Mouse (Mus musculus) midbrain, embryonic 16.5 days (tissue): ENCODE data around the gene Lgals9. TPM values are rescaled to one million over a fixed set of nuclear protein-coding genes. Genes with fewer than 3 reads are reported as not detected.

Experiments used
- ATAC-seq: fragments of 200-750 bp; cut with Nextera tagmentation; 2 replicates; pipeline ENCODE4 v1.8.0; 2017; ENCODE audit warnings: moderate TSS enrichment
- H3K27ac ChIP-seq: fragments of 300-500 bp; sonication (generic); 2 replicates; pipeline ENCODE4 v1.5.1; 2014; ENCODE audit warnings: mild to moderate bottlenecking, low read length, mixed read lengths
- H3K27me3 ChIP-seq: fragments of 300-500 bp; sonication (generic); 2 replicates; pipeline ENCODE4 v1.6.1; 2014; ENCODE audit warnings: low read depth, low read length, mixed read lengths; ENCODE audit not compliant: control insufficient read depth, insufficient read depth
- H3K36me3 ChIP-seq: fragments of 300-500 bp; sonication (generic); 2 replicates; pipeline ENCODE4 v1.6.1; 2014; ENCODE audit warnings: mild to moderate bottlenecking, low read length, moderate library complexity, mixed read lengths; ENCODE audit not compliant: control insufficient read depth, insufficient read depth
- H3K4me1 ChIP-seq: fragments of 300-500 bp; sonication (generic); 2 replicates; pipeline ENCODE4 v1.6.1; 2014; ENCODE audit warnings: mild to moderate bottlenecking, low read length, mixed read lengths; ENCODE audit not compliant: control insufficient read depth, insufficient read depth
- H3K4me2 ChIP-seq: fragments of 300-500 bp; sonication (generic); 2 replicates; pipeline ENCODE4 v1.6.1; 2014; ENCODE audit warnings: mild to moderate bottlenecking, low read length, mixed read lengths
- H3K4me3 ChIP-seq: fragments of 300-500 bp; sonication (generic); 2 replicates; pipeline ENCODE4 v1.5.1; 2014; ENCODE audit warnings: low read depth, mild to moderate bottlenecking, low read length, moderate library complexity, mixed read lengths
- H3K9ac ChIP-seq: fragments of 300-500 bp; sonication (generic); 2 replicates; pipeline ENCODE4 v1.6.1; 2014; ENCODE audit warnings: low read depth, low read length, mixed read lengths
- H3K9me3 ChIP-seq: fragments of 300-500 bp; sonication (generic); replicated peaks from 2 replicates; pipeline ENCODE4 v1.6.1; 2014; ENCODE audit warnings: mild to moderate bottlenecking, low read length, mixed read lengths; ENCODE audit not compliant: control insufficient read depth, poor library complexity, severe bottlenecking
- WGBS: fragments of 180-500 bp; shearing (Covaris S2); extraction: QIAGEN DNeasy Blood & Tissue Kit; methylation state at CpG from one replicate; pipeline ENCODE4 v1.1.7; 2014; 5-methylcytosine and 5-hydroxymethylcytosine counted together
- polyA plus RNA-seq: library from polyadenylated mRNA; unstranded; fragments of >200 nt; fragmentation: Nextera tagmentation; extraction: Ambion mirVana; gene quantifications from 2 replicates; pipeline ENCODE4 v1.2.1, GENCODE M21; 2015

Lgals9 gene
- 7.6 and 8.0 TPM in 2 replicates for polyA plus RNA-seq

DNA sequence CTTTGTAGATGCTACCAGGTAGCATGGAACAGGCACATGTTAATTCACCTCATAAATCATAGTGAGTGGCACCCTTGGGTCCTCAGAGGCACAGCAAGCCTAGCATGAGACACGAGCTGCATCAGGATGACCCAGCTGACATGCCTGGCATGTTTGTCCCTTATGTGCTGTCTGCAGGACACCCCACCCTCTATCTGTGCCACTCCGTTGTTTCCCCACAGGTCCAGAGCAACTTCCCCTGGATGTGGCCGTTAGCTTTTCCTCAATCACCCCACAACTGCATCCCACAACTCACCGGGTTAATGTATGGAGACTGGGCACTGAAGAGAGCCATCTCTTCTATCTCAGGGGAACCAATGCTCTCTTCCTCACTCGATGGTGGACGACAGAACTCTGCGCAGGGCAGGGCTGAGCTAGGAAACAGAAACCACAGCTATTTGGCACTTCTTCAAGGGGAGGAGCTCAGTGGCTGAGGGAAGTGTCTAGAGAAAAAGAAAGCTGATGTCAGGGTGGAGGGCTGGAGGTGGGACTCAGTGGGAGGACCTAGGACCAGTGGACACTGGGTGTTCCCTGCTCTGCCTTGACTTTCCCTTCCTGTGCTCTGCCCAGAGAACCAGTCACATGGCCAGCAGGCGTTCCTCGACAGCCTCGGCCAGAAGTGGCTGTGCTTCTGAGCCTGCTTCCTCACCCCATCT, at the start of gene Lgals9:
TSS of gene Lgals9 (minus strand) at position 464 of the 695 bp plus-strand sequence.
- Histone ChIP-seq H3K4me3 (no peak within 1 kb of the TSS), H3K9me3 (no peaks in the 10 kb centered on the region), H3K27ac (no peak within 1 kb of the TSS), H3K9ac (no peak within 1 kb of the TSS), H3K4me2 (no peak within 1 kb of the TSS), H3K27me3 (no peaks in the 10 kb centered on the region), H3K36me3 (no peaks in the 10 kb centered on the region), H3K4me1 (no peaks in the 10 kb centered on the region)
- 83% methylated on average over 10 of the region's 10 CpGs for WGBS
- no peak for ATAC-seq

DNA sequence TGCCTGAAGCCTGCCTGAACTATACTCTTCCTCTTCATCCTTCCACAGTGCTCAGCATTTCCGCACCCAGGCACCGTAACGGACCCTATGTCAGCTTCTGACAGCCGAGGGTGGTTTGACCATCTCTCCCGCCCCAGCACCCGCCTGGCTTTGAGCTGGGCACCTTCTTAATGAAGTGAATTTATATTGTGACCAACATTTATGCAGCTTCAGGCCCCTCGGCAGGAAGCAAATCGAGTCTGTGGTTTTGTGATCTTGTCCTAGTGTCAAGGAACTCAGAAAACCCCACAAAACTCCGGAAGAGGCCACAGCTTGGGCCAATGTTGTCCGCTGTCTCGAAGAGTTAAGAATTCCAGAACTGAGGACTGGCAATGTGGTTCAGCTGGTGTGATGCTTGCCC, 48.9 kb upstream of the Lgals9 start:
- H3K9me3 ChIP-seq: no peaks in the 10 kb centered on the region
- H3K4me1 ChIP-seq: peaks cover 4% of the 10 kb centered on the region; the same call in 1 of the 2 replicates
- H3K4me2 ChIP-seq: no peak overlapping the region
- H3K36me3 ChIP-seq: no peaks in the 10 kb centered on the region
- 93% methylated on average over 11 of the region's 11 CpGs for WGBS
- no peak overlapping the region for H3K27ac ChIP-seq
- H3K9ac ChIP-seq: no peak overlapping the region
- H3K27me3 ChIP-seq: no peaks in the 10 kb centered on the region
- no peak overlapping the region for H3K4me3 ChIP-seq
- no peak for ATAC-seq

DNA sequence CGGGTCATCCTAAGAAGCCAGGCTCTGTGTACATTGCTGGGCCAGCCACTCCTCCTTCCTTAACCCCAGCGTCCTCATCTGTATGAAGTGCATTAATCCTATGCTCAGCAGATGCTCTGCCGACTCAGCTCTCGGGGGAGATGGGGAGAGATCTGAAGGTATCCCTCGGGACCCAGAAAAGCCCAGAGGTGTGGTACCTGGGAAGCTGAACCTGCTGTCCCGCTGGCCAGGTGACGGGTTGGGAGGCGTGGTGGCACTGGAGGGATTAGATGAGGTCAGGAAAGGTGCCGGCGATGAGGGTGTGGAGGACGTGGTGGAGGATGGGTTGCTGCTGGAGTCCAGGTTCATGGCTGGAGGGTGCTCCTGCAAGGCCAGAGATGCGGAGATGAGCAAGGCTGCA, 48.3 kb upstream of the Lgals9 start:
- Histone ChIP-seq H3K9me3 (no peaks in the 10 kb centered on the region), H3K9ac (no peak overlapping the region), H3K27ac (no peak overlapping the region), H3K36me3 (no peaks in the 10 kb centered on the region), H3K27me3 (no peaks in the 10 kb centered on the region), H3K4me3 (no peak overlapping the region), H3K4me1 (peaks cover 4% of the 10 kb centered on the region; the same call in 1 of the 2 replicates), H3K4me2 (no peak overlapping the region)
- WGBS: 86% methylated on average over 12 of the region's 12 CpGs
- no peak for ATAC-seq

DNA sequence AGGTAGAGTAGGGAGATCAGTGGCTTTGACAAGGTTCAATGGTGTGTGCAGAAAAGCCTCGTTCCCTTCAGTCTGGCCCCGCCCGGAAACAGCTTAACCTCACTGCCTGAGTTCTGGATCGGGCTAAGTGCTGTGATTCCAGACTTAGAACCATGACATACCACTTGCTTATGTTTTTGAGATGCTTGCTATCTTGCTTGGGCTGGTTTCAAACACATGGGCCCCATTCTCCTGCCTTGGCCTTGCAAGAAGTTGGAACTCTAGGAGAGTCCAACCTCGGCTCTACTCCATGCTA, 46.7 kb upstream of the Lgals9 start:
- WGBS: 69% methylated on average over 5 of the region's 5 CpGs
- Histone ChIP-seq H3K9me3 (no peaks in the 10 kb centered on the region), H3K4me3 (no peak overlapping the region), H3K27me3 (no peaks in the 10 kb centered on the region), H3K9ac (no peak overlapping the region), H3K27ac (no peak overlapping the region), H3K4me1 (peaks cover 4% of the 10 kb centered on the region; the same call in 1 of the 2 replicates), H3K4me2 (no peak overlapping the region), H3K36me3 (no peaks in the 10 kb centered on the region)
- ATAC-seq: no peak

DNA sequence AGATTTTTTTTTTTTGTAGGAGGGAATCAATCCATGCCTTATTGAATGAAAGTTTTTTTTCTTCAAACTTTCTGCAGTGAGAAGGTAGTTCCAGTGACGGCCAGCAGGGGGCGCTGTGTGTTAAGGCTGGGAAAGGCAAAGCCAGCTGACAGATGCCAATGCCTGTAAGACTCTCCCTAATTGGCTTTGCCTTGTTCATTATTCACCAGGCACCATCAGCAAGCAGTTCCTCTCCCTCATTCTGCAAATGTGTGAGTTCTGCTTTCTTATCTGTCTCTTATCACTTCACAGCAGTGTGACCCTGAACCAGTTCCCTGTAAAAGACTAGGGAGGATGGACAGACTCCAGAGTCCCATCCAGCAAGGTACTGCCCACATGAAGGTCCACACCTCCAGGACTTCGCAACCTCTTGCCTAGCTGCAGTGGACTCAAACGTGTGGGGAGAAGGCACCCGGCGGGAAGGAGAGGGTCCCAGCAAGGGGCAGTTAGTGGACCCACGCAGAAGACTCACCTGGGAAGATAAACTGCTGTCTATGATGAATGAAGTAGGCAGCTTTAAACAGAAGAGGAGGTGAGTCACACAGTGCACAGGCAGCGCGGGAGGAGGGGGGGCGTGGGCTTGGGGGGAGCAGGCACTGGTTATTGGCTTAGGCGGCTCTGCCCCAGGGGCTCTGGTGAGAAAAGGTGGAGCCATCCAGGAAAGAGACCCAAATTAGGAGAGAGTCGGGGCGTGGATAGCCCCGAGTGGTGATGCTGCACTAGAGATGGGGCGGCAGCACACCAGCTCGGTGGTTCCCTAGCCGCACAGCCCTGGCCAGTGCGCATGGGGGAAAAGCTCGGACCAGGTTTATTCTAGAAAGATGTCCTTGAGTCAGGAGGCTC, 46.1 kb upstream of the Lgals9 start:
- H3K4me2 ChIP-seq: no peak overlapping the region
- H3K27me3 ChIP-seq: no peaks in the 10 kb centered on the region
- H3K4me3 ChIP-seq: no peak overlapping the region
- H3K27ac ChIP-seq: no peak overlapping the region; the same call in 1 of the 2 replicates
- WGBS: 58% methylated on average over 19 of the region's 19 CpGs
- H3K4me1 ChIP-seq: peaks cover 4% of the 10 kb centered on the region; the same call in 1 of the 2 replicates
- no peak overlapping the region for H3K9ac ChIP-seq
- no peaks in the 10 kb centered on the region for H3K36me3 ChIP-seq
- no peaks in the 10 kb centered on the region for H3K9me3 ChIP-seq
- peak; percentile 36; the same call in 1 of the 2 replicates for ATAC-seq

DNA sequence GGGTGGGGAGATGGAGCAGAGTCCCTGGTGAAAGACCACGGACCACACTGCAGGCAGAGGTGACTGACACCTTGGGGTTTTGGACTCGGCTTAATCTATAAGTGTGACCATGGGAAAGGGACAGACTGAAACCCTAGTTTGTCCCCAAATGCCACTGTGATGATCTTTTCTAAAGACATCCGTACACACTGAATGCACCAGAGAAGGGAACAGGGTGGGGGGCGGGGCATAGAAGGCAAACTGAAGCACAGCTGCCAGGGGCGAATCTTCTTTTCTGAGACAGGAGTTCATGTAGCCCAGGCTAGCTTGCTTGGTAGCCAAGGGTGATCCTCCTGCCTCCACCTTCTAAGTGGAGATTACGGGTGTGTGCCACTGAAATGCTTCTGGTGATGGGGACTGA, 39.0 kb upstream of the Lgals9 start:
- ATAC-seq: no peak
- H3K4me2 ChIP-seq: no peak overlapping the region
- H3K9me3 ChIP-seq: no peaks in the 10 kb centered on the region
- H3K9ac ChIP-seq: no peak overlapping the region
- no peaks in the 10 kb centered on the region for H3K4me1 ChIP-seq
- no peaks in the 10 kb centered on the region for H3K27me3 ChIP-seq
- 79% methylated on average over 6 of the region's 6 CpGs for WGBS
- peaks cover 5% of the 10 kb centered on the region for H3K36me3 ChIP-seq
- H3K4me3 ChIP-seq: no peak overlapping the region
- H3K27ac ChIP-seq: no peak overlapping the region

DNA sequence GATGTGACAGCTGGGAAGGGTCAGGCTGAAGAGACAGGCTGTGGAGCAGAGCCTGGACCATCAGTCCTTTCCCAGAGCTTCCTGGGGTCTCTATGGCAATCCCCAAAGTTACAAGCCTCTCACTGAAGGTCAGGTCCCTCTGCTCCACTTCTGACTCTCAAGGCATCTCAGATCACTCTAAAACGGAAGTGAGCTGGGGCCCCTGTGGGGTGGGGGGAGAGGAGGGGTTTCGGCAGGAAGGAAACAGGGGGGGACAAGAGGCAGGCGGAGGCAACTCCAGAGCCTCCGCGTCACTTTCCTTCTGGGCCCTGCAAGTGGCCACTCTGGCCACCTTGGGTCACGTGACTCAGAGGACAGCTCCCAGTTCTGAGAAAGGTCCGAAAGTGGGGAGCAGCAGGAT, 38.6 kb upstream of the Lgals9 start:
- no peak overlapping the region for H3K9ac ChIP-seq
- peaks cover 5% of the 10 kb centered on the region for H3K36me3 ChIP-seq
- WGBS: 45% methylated on average over 7 of the region's 7 CpGs

DNA sequence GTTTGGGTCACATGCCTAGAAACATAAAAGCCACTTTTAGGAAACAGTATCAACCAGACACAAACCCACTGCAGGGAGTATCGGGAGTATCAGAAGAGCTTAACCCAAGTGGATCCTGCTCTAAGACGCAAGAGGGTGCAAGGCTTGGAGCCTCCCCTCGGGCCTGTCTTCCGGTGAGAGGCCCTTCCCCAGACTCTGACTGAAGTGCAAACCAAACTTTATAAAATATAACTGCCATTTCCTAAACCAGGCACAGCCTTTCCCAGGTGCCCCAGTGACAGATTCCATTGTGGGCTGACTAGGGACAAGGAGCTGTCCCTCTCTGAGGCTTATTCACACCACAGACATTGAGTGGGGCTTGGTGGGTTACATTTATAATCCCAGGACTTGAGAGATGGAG, 38.1 kb upstream of the Lgals9 start:
- H3K9me3 ChIP-seq: no peaks in the 10 kb centered on the region
- no peak overlapping the region for H3K9ac ChIP-seq
- no peak overlapping the region for H3K4me2 ChIP-seq
- no peak overlapping the region for H3K27ac ChIP-seq
- no peak overlapping the region for H3K4me3 ChIP-seq
- no peak for ATAC-seq
- no peaks in the 10 kb centered on the region for H3K27me3 ChIP-seq
- H3K4me1 ChIP-seq: no peaks in the 10 kb centered on the region
- WGBS: 54% methylated on average over 4 of the region's 4 CpGs
- peaks cover 5% of the 10 kb centered on the region for H3K36me3 ChIP-seq

More for the DNA sequence above, 38.6 kb upstream of the Lgals9 start:
- Histone ChIP-seq H3K4me1 (no peaks in the 10 kb centered on the region), H3K9me3 (no peaks in the 10 kb centered on the region), H3K27ac (no peak overlapping the region), H3K4me3 (no peak overlapping the region), H3K4me2 (no peak overlapping the region), H3K27me3 (no peaks in the 10 kb centered on the region)
- ATAC-seq: no peak

DNA sequence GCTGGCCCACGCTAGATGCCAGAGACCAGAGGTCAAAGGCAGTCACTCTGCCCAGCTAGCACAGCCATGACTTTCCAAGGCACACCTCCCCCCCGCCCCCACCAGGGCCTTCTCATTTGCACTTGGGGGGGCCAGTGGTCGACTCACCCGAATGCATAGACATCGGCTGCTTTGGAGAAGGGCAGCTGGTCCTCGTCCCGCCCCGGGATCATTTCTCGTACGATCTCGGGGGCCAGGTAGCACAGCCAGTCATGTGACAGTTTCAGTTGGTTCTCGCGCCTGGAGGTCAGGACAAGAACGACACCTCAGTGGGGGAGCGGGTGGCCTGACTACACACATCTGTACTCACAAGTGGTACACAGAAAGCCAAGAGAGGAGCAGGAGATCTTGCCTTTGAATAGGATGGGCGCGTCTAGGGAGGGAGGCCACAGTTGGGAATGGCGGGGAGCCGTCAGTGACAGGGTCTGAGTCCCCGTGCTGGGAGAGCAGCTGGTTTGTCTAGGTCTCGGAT, 35.8 kb upstream of the Lgals9 start:
- no peaks in the 10 kb centered on the region for H3K27me3 ChIP-seq
- no peaks in the 10 kb centered on the region for H3K4me1 ChIP-seq
- no peak for ATAC-seq
- no peak overlapping the region for H3K9ac ChIP-seq
- WGBS: 78% methylated on average over 21 of the region's 21 CpGs
- no peak overlapping the region for H3K4me2 ChIP-seq
- H3K4me3 ChIP-seq: no peak overlapping the region
- peaks cover 7% of the 10 kb centered on the region for H3K36me3 ChIP-seq
- H3K9me3 ChIP-seq: no peaks in the 10 kb centered on the region
- no peak overlapping the region for H3K27ac ChIP-seq
